Mouse (Mus musculus): ENCODE data around the gene March6. TPM values are rescaled to one million over a fixed set of nuclear protein-coding genes. Genes with fewer than 3 reads are reported as not detected.

March6 gene
- total RNA-seq (2022) = 100 to 1,000 TPM; 181 to 200 (median 192) TPM

- peak; percentile 72 to 91 for DNase-seq (ENCODE audit: low spot score in 2 of 2)
Measured at GRCm38 (mm10) chr15:31530659-31531445, at the start of gene March6. TSS of gene March6 (minus strand) at chr15:31531053.

- no peak for DNase-seq (ENCODE audit: low spot score in 2 of 2)
Measured at GRCm38 (mm10) chr15:31576076-31576475, 45.2 kb upstream of the March6 start.

- DNase-seq (ENCODE audit: low spot score in 2 of 2) = no peak
Measured at GRCm38 (mm10) chr15:31573692-31574091, 42.8 kb upstream of the March6 start.

GRCm38 (mm10) chr15:31573287-31573686, 42.4 kb upstream of the March6 start:
- DNase-seq (ENCODE audit: low spot score in 2 of 2) = no peak

- DNase-seq (ENCODE audit: low spot score in 2 of 2) = peak in 1 of 2 experiments; percentile 71
Measured at GRCm38 (mm10) chr15:31571906-31572722, 41.3 kb upstream of the March6 start.

GRCm38 (mm10) chr15:31570959-31571358, 40.1 kb upstream of the March6 start:
- DNase-seq (ENCODE audit: low spot score in 2 of 2) = no peak

- no peak for DNase-seq (ENCODE audit: low spot score in 2 of 2)
Measured at GRCm38 (mm10) chr15:31569325-31570022, 38.6 kb upstream of the March6 start.

GRCm38 (mm10) chr15:31568581-31568996, 37.7 kb upstream of the March6 start:
- DNase-seq (ENCODE audit: low spot score in 2 of 2) = no peak

- DNase-seq (ENCODE audit: low spot score in 2 of 2) = no peak
Measured at GRCm38 (mm10) chr15:31567431-31567830, 36.6 kb upstream of the March6 start.

GRCm38 (mm10) chr15:31565786-31566185, 34.9 kb upstream of the March6 start:
- no peak for DNase-seq (ENCODE audit: low spot score in 2 of 2)

- no peak for DNase-seq (ENCODE audit: low spot score in 2 of 2)
Measured at GRCm38 (mm10) chr15:31565184-31565583, 34.3 kb upstream of the March6 start, which contains the start of gene Cmbl. TSS of gene Cmbl (plus strand) at chr15:31565389.

GRCm38 (mm10) chr15:31563577-31564546, 33.0 kb upstream of the March6 start:
- DNase-seq (ENCODE audit: low spot score in 2 of 2) = no peak

GRCm38 (mm10) chr15:31562847-31563246, 32.0 kb upstream of the March6 start:
- DNase-seq (ENCODE audit: low spot score in 2 of 2) = no peak

GRCm38 (mm10) chr15:31561976-31562375, 31.1 kb upstream of the March6 start:
- no peak for DNase-seq (ENCODE audit: low spot score in 2 of 2)

- no peak for DNase-seq (ENCODE audit: low spot score in 2 of 2)
Measured at GRCm38 (mm10) chr15:31561390-31561789, 30.5 kb upstream of the March6 start.

- no peak for DNase-seq (ENCODE audit: low spot score in 2 of 2)
Measured at GRCm38 (mm10) chr15:31554855-31555254, 24.0 kb upstream of the March6 start.

- DNase-seq (ENCODE audit: low spot score in 2 of 2) = no peak
Measured at GRCm38 (mm10) chr15:31550381-31550780, 19.5 kb upstream of the March6 start.

- DNase-seq (ENCODE audit: low spot score in 2 of 2) = no peak
Measured at GRCm38 (mm10) chr15:31547421-31547820, 16.6 kb upstream of the March6 start.

- no peak for DNase-seq (ENCODE audit: low spot score in 2 of 2)
Measured at GRCm38 (mm10) chr15:31546291-31546690, 15.4 kb upstream of the March6 start.

- DNase-seq (ENCODE audit: low spot score in 2 of 2) = no peak
Measured at GRCm38 (mm10) chr15:31545058-31545457, 14.2 kb upstream of the March6 start.

- DNase-seq (ENCODE audit: low spot score in 2 of 2) = no peak
Measured at GRCm38 (mm10) chr15:31543246-31543645, 12.4 kb upstream of the March6 start.
